Mouse (Mus musculus) forebrain, embryonic 15.5 days (tissue): ENCODE measurements around the gene Ldb1. TPM values are rescaled to one million over a fixed set of nuclear protein-coding genes. Genes with fewer than 3 reads are reported as not detected.

Source experiments
- ATAC-seq: fragments of 200-750 bp; cut with Nextera tagmentation; replicated peaks from 2 replicates; pipeline ENCODE4 v1.8.0; 2017; ENCODE audit warnings: mild to moderate bottlenecking, moderate TSS enrichment, moderate library complexity
- H3K27ac ChIP-seq: fragments of 300-500 bp; sonication (generic); replicated peaks from 2 replicates; pipeline ENCODE4 v1.5.1; 2015; ENCODE audit warnings: mild to moderate bottlenecking, inconsistent platforms
- H3K27me3 ChIP-seq: fragments of 300-500 bp; sonication (generic); 2 replicates; pipeline ENCODE4 v1.6.1; 2015; ENCODE audit warnings: inconsistent platforms
- H3K36me3 ChIP-seq: fragments of 300-500 bp; sonication (generic); 2 replicates; pipeline ENCODE4 v1.6.1; 2015; ENCODE audit warnings: mild to moderate bottlenecking, inconsistent platforms
- H3K4me1 ChIP-seq: fragments of 300-500 bp; sonication (generic); 2 replicates; pipeline ENCODE4 v1.6.1; 2015; ENCODE audit warnings: inconsistent platforms
- H3K4me2 ChIP-seq: fragments of 300-500 bp; sonication (generic); replicated peaks from 2 replicates; pipeline ENCODE4 v1.6.1; 2015; ENCODE audit warnings: mild to moderate bottlenecking, inconsistent platforms
- H3K4me3 ChIP-seq: fragments of 300-500 bp; sonication (generic); 2 replicates; pipeline ENCODE4 v1.5.1; 2015; ENCODE audit warnings: mild to moderate bottlenecking, inconsistent platforms
- H3K9ac ChIP-seq: fragments of 300-500 bp; sonication (generic); replicated peaks from 2 replicates; pipeline ENCODE4 v1.6.1; 2015; ENCODE audit warnings: mild to moderate bottlenecking, inconsistent platforms
- H3K9me3 ChIP-seq: fragments of 300-500 bp; sonication (generic); 2 replicates; pipeline ENCODE4 v1.6.1; 2016; ENCODE audit warnings: inconsistent platforms
- WGBS: fragments of 180-500 bp; shearing (Covaris S2); methylation state at CpG from one replicate; pipeline ENCODE4 v1.1.7; 2015; ENCODE audit warnings: mixed read lengths; 5-methylcytosine and 5-hydroxymethylcytosine counted together
- polyA plus RNA-seq: library from polyadenylated mRNA; unstranded; fragments of >200 nt; fragmentation: Nextera tagmentation; extraction: Ambion mirVana; gene quantifications from 2 replicates; pipeline ENCODE4 v1.2.1, GENCODE M21; 2015

Gene Ldb1
- polyA plus RNA-seq, 1 experiment from 2014 or later, result 131 TPM

DNA sequence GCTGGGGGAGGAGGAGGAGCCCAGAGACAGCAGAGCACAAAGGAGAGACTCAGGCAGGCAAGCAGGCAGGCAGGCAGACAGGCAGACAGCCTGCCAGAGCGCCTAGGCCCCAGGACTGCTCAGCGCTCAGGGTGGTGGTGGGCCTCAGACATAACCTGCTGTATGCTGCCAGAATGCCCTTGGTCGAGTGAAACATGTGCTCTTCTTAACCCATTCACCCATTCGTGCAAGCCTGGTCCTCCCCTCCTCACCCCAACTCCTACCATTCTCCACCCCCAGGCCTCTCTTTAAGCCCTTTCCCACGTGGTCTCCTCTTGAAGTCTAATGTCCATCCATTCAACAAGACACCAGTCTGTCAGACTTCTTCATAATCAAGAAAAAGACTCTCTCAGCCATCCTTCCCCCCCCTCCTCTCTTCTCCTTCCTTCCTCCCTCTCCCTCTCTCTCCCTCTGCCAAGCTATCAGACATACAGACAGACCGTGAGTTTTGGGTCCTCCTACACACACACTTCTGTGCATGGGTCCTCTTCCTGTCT lies 2.5 kb downstream of the Ldb1 start:
- no peaks in the 10 kb centered on the region for H3K27me3 ChIP-seq
- H3K9ac ChIP-seq, result peak overlapping the region; percentile 99
- peak overlapping the region; percentile 99 for H3K4me2 ChIP-seq
- WGBS, result 0% methylated on average over 6 of the region's 6 CpGs
- ATAC-seq, result peak; percentile 55
- peak overlapping the region; percentile 99 for H3K27ac ChIP-seq
- H3K4me1 ChIP-seq, result peaks cover 73% of the 10 kb centered on the region
- peak overlapping the region; percentile 99 for H3K4me3 ChIP-seq
- no peaks in the 10 kb centered on the region for H3K36me3 ChIP-seq
- H3K9me3 ChIP-seq, result no peaks in the 10 kb centered on the region

GRCm38 (mm10) chr19:46041933-46042475 lies 3.0 kb downstream of the Ldb1 start:
- Histone ChIP-seq H3K27ac (peak overlapping the region; percentile 99), H3K36me3 (no peaks in the 10 kb centered on the region), H3K9me3 (no peaks in the 10 kb centered on the region), H3K4me2 (peak overlapping the region; percentile 99), H3K4me1 (peaks cover 78% of the 10 kb centered on the region), H3K27me3 (no peaks in the 10 kb centered on the region), H3K9ac (peak overlapping the region; percentile 99), H3K4me3 (peak overlapping the region; percentile 99)
- WGBS, result 1% methylated on average over 12 of the region's 14 CpGs
- ATAC-seq, result peak; percentile 38

DNA sequence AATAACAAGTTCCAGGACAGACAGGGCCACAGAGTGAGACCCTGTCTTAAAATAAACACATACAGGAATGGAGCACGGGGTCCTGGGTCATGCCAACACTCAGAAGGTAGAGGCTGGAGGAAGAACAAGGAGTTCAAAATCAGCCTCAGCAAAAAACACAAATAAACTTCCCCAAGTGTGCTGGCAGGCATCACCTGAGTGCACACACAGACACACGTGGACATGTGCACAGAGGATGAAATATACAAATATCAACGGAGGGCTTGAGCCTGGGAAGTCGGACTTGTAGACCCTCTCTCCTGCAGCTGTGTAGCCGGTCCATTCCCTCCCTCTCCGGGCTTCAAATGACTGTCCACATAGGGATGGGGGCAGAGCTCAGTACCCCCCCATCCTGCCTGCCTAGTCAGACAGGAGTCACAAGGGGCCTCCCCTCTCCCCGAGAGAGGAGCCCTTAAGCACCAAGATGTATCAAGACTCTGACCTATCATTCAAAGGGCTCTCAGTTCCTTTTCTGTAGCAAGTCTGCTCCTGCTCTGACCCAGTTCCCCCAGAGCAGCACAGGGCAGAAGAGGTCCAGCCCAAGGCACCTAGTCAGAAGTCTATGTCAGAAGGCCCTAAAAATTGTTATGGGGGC lies 3.6 kb downstream of the Ldb1 start:
- Histone ChIP-seq H3K36me3 (no peaks in the 10 kb centered on the region; the same call in 1 of the 2 replicates), H3K4me2 (peak overlapping the region; percentile 99), H3K4me1 (peaks cover 80% of the 10 kb centered on the region), H3K27ac (peak overlapping the region; percentile 99), H3K9me3 (no peaks in the 10 kb centered on the region), H3K9ac (peak overlapping the region; percentile 99), H3K4me3 (peak overlapping the region; percentile 99), H3K27me3 (no peaks in the 10 kb centered on the region)
- no peak for ATAC-seq
- 11% methylated on average over 7 of the region's 7 CpGs for WGBS

DNA sequence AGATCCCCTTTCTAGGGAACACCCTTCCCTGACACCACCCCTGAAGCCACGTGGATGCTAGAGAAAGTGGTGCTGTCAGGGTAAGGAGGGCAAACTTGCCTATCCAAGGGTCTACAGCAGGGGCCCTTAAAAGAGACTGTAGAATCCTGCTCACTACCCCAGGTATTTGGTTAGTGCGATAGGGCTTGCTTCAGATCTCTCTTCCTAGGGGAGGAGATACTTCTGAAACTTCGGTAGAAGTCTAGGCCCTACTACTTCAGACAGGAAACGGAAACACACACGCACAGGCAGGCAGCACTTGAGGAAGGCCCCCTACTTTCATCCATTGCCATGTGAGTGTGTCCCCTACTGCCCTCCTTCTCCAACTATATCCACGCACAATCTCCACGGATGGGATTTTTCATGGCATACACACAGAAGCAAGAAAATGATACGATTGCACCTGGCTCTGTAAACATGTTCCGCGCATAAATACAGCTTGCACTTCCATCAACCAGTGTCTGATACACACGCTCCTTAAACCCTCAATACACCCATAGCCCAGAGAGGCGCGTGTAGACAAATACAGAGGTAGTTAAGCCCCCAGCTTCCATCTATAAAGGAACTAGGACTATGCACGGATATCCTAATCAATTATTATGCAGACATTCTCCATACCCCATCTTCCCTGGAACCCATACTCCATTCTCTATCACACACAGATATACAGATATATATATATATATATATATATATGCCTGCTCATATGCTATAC lies 4.7 kb downstream of the Ldb1 start:
- Histone ChIP-seq H3K4me1 (peaks cover 75% of the 10 kb centered on the region), H3K4me3 (peak overlapping the region; percentile 65), H3K36me3 (peaks cover 10% of the 10 kb centered on the region), H3K4me2 (peak overlapping the region; percentile 99), H3K9ac (peak overlapping the region; percentile 75), H3K27me3 (no peaks in the 10 kb centered on the region), H3K9me3 (no peaks in the 10 kb centered on the region), H3K27ac (peak overlapping the region; percentile 99)
- no peak for ATAC-seq
- 32% methylated on average over 14 of the region's 14 CpGs for WGBS

GRCm38 (mm10) chr19:46039478-46039877 lies 5.5 kb downstream of the Ldb1 start:
- peak overlapping the region; percentile 99 for H3K4me2 ChIP-seq
- H3K27me3 ChIP-seq, result no peaks in the 10 kb centered on the region
- WGBS, result under 1% methylated on average over 28 of the region's 30 CpGs
- ATAC-seq, result peak; percentile 68
- peak overlapping the region; percentile 75 for H3K9ac ChIP-seq
- H3K27ac ChIP-seq, result peak overlapping the region; percentile 99
- peak overlapping the region; percentile 65 for H3K4me3 ChIP-seq
- no peaks in the 10 kb centered on the region for H3K9me3 ChIP-seq
- H3K4me1 ChIP-seq, result peaks cover 75% of the 10 kb centered on the region
- H3K36me3 ChIP-seq, result peaks cover 19% of the 10 kb centered on the region

DNA sequence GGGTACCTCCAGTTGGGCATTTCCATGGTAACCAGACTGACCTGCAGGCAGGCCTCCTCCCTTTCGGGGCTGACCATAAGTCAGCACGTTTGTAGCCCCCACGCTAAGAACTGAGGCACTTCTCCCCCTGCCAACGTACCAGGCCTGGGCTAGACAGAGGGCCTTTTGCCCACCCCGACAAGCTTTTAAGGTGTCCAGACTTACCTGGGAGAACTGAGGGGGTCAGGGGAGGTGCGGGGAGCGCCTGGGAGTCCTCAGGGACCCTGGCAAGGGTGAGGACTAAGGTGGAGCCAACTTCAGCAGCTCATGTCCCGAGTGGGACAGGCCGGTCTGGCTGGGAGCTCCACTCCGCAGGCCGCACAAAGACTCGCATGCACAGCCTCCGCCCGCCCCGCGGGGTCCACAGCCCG lies 6.2 kb downstream of the Ldb1 start:
- Histone ChIP-seq H3K36me3 (peaks cover 25% of the 10 kb centered on the region), H3K4me2 (peak overlapping the region; percentile 99), H3K4me3 (peak overlapping the region; percentile 65), H3K9me3 (no peaks in the 10 kb centered on the region), H3K9ac (peak overlapping the region; percentile 75), H3K27me3 (no peaks in the 10 kb centered on the region), H3K27ac (peak overlapping the region; percentile 99), H3K4me1 (peaks cover 71% of the 10 kb centered on the region)
- peak; percentile 6; the same call in 1 of the 2 replicates for ATAC-seq
- WGBS, result under 1% methylated on average over 15 of the region's 17 CpGs

DNA sequence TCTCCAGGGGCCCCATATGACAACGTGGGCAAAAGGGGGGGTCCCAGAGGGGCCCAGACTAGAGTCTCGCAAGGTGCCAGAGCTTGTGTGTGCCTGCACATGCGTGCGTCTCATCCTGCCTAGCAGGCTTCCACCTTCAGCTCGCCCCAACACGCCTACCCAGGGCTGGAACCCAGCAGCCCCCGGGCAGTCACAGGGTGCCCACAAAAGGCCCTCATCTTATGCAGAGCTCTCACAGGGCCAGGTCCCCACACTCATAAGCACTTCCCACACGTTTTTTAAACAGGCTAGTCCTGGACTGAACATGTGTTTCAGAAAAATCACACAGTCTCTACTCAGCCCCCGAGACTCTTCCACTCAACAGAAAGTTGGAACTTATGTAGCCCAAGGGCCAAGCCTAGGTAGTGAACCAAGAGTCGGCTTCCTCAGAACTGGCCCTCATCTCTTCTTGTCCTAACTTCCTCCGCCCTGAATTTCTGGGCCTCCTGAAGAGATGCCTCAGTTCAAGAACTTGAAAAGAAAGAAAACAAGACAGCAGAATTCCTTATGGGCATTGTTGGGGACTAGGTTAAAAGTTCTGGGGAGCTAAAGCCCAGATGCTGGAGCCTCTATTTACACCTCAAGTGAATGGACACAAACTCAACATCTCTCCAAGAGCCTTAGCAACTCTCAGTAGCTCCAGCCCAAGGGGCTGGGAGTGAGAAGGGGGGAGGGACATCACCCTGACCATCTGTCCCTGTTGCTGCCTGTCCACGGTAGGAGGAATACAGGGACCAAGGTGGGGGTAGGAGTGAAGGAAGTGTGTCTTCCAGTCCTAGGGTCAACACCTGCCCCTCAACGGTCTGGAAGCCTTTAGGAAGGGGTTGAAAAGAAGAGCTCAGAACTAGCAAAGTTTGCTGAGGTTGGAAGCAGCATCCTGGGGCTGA lies 6.8 kb downstream of the Ldb1 start:
- H3K27me3 ChIP-seq, result no peaks in the 10 kb centered on the region
- no peaks in the 10 kb centered on the region for H3K9me3 ChIP-seq
- 2% methylated on average over 13 of the region's 13 CpGs for WGBS
- peak overlapping the region; percentile 75 for H3K9ac ChIP-seq
- peaks cover 31% of the 10 kb centered on the region for H3K36me3 ChIP-seq
- peaks cover 64% of the 10 kb centered on the region for H3K4me1 ChIP-seq
- H3K4me2 ChIP-seq, result peak overlapping the region; percentile 99
- peak overlapping the region; percentile 99 for H3K27ac ChIP-seq
- peak overlapping the region; percentile 65 for H3K4me3 ChIP-seq
- ATAC-seq, result no peak

- H3K27ac ChIP-seq, result peak overlapping the region; percentile 99
- no peaks in the 10 kb centered on the region for H3K27me3 ChIP-seq
- H3K4me2 ChIP-seq, result peak overlapping the region; percentile 99
- WGBS, result 14% methylated on average over 6 of the region's 6 CpGs
- no peak for ATAC-seq
- no peaks in the 10 kb centered on the region for H3K9me3 ChIP-seq
- peak overlapping the region; percentile 65 for H3K4me3 ChIP-seq
- H3K4me1 ChIP-seq, result peaks cover 56% of the 10 kb centered on the region
- peak overlapping the region; percentile 75 for H3K9ac ChIP-seq
- H3K36me3 ChIP-seq, result peaks cover 39% of the 10 kb centered on the region
These were observed 7.6 kb downstream of the Ldb1 start for GRCm38 (mm10) chr19:46037243-46037924.

DNA sequence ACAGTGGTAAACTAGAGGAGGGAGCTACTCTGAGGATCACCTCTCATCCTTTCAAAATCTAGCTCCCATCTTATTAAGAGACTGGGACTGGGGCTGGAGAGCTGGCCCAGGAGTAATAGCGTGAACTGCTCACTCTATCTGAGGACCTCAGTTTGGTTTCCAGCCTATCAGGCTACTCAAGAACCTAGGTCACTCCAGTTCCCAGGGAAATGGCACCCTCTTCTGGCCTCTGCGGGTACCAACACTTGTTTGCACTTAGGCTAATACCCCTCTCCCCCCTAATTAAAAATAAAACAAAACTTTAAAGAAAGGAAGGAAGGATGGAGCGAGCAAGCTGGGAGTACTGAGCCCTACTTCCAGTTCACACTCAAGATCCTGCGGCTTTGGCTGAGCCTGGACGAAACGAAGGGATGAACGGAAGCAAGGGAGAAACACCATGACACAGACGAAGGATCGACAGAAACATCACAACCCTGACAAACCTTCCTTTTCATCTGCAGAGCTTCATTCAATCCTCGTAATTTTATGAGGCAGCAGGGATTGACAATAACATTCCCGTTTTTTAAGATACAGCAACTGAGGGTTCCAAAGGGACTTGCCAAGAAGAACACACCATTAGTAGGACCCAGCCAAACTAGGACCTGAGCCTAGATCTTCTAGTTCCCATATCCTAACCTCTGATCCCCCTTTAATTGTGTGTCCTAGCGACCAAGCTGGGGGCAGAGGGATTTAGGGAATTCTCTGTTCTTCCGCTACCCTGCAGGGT lies 8.4 kb downstream of the Ldb1 start:
- Histone ChIP-seq H3K27ac (peak overlapping the region; percentile 99), H3K9me3 (no peaks in the 10 kb centered on the region), H3K36me3 (peaks cover 47% of the 10 kb centered on the region), H3K4me2 (peak overlapping the region; percentile 99), H3K9ac (peak overlapping the region; percentile 75), H3K27me3 (no peaks in the 10 kb centered on the region), H3K4me3 (peak overlapping the region; percentile 65), H3K4me1 (peaks cover 49% of the 10 kb centered on the region)
- ATAC-seq, result no peak
- WGBS, result 59% methylated on average over 13 of the region's 13 CpGs

- H3K9ac ChIP-seq, result no peak overlapping the region
- peaks cover 51% of the 10 kb centered on the region for H3K36me3 ChIP-seq
- H3K4me1 ChIP-seq, result peaks cover 42% of the 10 kb centered on the region
- no peak overlapping the region; the same call in 1 of the 2 replicates for H3K27ac ChIP-seq
- no peaks in the 10 kb centered on the region for H3K27me3 ChIP-seq
- H3K4me3 ChIP-seq, result peak overlapping the region; percentile 65; the same call in 1 of the 2 replicates
- no peaks in the 10 kb centered on the region for H3K9me3 ChIP-seq
- WGBS, result 87% methylated on average over 13 of the region's 13 CpGs
- H3K4me2 ChIP-seq, result peak overlapping the region; percentile 99; the same call in 1 of the 2 replicates
- no peak for ATAC-seq
These were observed 9.0 kb downstream of the Ldb1 start for GRCm38 (mm10) chr19:46035971-46036370.
